Mouse (Mus musculus): ENCODE results near the gene Mxd1.
A peak's percentile ranks its signal among the peaks of the same experiment; 100 is the strongest.

Gene Mxd1

DNA sequence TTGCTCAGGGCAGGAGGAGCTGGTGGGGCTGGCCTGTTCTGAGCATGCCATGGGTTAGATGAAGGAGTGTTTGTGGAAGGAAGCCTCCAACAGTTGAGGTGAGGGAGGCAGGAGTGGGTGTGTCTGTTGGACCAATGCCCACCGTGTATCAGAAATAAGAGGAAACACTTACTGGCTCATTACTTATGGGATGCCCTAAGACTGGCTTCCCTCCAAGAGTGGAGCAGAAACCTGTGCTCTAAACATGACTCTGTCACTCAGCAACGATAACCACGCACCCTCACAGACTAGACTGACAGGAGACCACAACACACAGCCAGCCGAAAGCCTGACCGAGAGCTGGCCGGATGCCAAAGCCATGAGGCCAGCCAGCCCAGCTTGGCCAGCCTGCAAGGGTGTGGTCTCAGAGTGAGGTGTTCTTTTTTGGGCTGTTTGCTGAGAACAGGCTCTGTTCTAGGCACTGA, 69.0 kb downstream of the Mxd1 start:
- peak; percentile 79 for DNase-seq (ENCODE audit: low spot score)

DNA sequence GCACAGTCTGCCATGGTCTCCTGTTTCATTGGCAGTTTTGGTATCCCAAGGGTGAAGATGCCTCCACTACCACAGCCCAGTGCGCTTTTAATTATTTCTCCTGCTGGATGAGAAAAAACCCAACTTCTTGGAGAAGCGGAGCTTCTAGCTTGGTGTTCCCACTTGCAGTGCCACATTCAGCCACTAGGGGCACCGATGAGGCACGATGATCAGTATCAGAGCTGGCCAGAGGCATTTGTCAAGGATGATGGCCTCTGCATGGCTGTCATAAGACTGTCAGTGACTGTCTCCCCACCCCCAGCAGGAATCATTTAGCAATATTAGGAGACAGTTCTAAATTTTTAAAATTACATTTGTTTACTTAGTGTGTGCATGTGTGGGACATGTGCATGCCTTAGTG, 69.8 kb downstream of the Mxd1 start:
- DNase-seq (ENCODE audit: low spot score) = peak; percentile 88

DNA sequence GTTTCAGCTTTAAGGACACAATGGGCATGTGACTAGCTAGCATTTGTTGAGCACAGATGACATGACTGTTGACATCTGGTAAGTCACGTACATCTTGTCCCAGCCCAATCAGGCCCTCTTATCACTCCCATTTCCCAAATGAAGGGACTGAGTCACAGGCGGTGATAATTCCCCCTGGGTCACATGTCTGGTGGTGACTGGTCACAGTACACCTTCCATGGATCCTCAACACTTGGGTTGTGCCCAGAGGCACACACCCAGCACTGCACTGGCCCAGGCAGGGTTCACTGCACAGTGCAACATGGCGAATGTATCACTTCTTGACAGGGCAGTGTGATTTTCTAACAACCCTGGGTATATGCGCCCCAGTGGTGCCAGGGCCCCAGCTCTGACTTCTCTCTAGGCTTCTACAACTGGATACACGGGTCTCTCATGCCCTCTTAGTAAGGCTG, 70.2 kb downstream of the Mxd1 start:
- DNase-seq (ENCODE audit: low spot score) = no peak
